Mouse (Mus musculus): Measurements from ENCODE around the gene Tgif2.
"Not testable (repeated sequence)": the region's sequence is repeated elsewhere in the genome, so short reads cannot be mapped to it uniquely, and the experiment has no call there.

Tgif2 gene

GRCm38 (mm10) chr2:156843331-156843730 lies 3.5 kb downstream of the Tgif2 start:
- DNase-seq (ENCODE audit: low spot score in 2 of 2), result no peak

DNA sequence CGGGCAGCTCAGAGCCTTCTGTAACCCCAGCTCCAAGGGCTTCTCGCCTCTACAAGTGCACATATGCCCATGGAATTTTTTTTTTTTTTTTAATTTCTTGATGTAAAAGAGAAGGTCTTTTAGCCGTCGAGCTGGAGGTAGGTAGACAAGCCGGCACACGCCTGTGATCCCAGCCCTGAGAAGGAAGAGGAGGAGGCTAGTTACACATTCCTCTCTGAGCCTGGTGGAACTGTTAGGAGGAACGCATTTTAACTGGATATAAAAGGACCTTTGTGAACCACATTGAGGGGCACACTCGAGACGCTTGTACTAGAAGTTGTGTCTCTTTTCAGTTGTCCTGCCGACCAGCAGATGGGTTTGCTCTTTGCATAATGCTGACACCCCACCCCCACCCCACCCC lies 4.9 kb downstream of the Tgif2 start:
- DNase-seq (ENCODE audit: low spot score in 2 of 2), result no peak

GRCm38 (mm10) chr2:156847653-156848052 lies 7.8 kb downstream of the Tgif2 start:
- no peak for DNase-seq (ENCODE audit: low spot score in 2 of 2)

DNA sequence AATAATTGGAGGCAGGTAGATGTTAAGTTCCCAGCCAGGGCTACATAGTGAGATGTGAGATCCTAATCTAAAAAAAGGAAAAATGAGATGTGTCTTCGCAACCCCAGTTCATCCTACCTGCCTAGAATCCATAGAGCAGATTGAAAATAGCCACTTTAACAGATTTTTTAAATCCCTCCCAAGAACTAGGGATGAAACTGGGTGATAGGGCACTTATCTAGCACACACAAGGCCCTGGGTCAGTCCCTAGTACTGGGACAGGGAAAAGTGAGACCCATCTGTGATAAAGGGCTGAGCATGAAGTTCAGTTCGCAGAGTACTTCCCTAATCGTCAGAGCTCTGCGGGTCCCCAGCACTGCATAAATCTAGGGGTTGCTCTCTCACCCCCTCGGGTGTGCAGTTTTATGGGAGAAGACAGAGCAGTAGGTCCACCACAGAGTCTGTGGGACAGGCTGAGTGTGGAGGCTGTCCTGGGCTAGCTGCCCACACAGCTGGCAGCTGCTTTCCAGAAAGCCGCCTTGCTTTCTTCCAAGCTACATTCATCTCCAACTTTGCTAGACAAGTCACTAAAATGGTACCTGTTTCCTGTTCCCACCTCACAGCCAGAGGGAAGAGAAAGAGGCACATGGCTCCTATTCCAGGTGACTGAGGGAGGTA lies 8.8 kb downstream of the Tgif2 start:
- DNase-seq (ENCODE audit: low spot score in 2 of 2), result no peak

DNA sequence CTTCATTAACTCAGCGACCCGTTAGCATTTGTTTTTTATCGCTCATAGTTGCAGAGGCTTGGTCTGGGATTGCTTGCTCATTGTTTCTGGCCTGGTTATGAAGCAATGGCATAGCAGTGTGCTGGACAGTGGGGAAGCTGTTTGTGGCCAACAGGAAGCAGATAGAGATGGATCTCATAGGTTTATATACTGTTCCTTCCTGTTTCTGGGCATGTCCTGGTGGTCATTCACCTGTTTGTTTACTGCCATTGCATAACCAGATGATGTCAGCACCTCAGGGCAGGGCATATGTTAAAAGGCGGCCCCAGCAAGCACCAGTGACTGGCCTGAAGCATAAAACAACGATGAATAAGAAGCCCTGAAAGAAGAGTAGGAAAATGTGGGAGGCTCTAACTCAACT lies 10.7 kb downstream of the Tgif2 start:
- no peak for DNase-seq (ENCODE audit: low spot score in 2 of 2)

DNA sequence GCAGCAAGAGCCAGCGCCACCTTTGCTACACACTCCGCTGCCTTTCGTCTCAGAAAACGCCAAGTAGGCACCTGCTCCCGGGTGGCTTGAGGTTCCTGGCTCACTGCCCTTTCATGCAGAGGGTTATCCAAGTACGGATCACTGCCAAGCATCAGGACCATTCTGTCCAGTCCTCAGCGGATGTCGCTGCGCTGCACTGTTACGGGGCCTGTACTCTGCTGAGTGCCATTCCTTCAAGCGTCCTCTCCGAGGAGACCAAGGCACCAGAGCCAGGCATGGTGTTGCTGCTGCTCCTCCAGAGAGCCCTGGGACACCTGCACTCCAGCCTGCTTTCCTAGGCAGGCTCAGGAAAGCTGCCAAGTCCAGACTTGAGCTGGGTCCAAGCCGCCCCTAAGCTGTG lies 13.8 kb downstream of the Tgif2 start:
- not testable (repeated sequence) for DNase-seq (ENCODE audit: low spot score in 2 of 2)

GRCm38 (mm10) chr2:156853999-156854771 lies 14.4 kb downstream of the Tgif2 start:
- DNase-seq (ENCODE audit: low spot score in 2 of 2), result not testable (repeated sequence)

DNA sequence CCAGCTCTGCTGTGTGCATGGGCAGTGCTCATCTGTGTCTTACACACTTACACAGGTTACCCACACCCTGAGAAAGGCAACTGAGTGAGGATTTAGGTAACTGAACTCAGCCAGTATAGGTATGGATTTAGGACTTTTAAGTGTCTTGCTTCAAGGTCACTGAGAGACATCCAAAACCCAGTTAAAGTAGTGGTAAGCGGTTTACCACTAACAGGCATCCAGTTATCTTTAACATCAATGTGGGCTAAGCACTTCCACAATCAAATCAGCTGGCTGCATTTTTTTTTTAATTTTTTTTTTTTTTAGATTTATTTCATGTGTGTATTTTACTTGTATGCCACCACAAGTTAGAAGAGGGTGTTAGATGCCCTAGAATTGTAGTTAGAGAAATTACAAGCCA lies 16.5 kb downstream of the Tgif2 start:
- DNase-seq (ENCODE audit: low spot score in 2 of 2), result no peak

- DNase-seq (ENCODE audit: low spot score in 2 of 2), result no peak
These were observed 17.6 kb downstream of the Tgif2 start for GRCm38 (mm10) chr2:156857385-156857791.

DNA sequence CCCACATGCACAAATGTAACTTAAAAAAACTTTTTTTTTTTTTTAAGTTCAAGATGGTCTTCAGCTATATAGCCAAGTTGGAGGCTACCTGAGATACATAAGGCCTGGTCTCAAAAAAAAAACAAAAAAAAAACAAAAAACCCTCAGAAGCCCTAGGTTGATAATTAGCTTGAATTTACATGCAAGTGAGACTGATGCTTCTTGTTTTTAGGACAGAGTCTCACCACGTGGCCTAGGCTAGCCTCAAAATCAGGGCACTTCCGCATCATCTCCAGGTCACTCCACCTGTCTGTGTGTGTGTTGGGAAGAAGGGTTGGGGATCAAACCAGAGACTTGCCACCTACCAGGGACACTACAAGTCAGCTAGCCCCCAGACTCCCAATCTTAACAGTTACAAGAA lies 18.0 kb downstream of the Tgif2 start, which contains the start of gene 4930518I15Rik:
Gene 4930518I15Rik, minus strand, starts transcription at position 112 of the 400 bp plus-strand sequence.
- DNase-seq (ENCODE audit: low spot score in 2 of 2), result no peak

DNA sequence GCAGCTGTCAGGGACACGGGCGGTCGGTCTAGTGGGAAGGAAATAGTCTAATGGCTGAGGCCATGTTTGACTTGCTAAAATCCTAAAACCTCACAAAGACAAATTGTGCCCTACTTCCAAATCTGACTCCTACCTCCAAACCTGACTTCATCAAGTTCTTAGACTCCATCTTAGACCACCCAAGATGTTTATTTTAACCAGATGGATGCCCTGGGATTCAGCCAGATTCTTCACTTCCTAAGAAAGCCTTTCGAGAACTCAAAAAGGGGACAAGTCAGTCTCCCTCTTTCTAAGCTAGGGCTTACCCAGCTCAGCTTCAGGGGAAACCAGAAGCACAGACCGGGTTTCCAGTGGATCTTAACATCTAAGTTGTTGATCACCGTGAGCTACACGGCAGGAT lies 18.9 kb downstream of the Tgif2 start:
- no peak for DNase-seq (ENCODE audit: low spot score in 2 of 2)

DNA sequence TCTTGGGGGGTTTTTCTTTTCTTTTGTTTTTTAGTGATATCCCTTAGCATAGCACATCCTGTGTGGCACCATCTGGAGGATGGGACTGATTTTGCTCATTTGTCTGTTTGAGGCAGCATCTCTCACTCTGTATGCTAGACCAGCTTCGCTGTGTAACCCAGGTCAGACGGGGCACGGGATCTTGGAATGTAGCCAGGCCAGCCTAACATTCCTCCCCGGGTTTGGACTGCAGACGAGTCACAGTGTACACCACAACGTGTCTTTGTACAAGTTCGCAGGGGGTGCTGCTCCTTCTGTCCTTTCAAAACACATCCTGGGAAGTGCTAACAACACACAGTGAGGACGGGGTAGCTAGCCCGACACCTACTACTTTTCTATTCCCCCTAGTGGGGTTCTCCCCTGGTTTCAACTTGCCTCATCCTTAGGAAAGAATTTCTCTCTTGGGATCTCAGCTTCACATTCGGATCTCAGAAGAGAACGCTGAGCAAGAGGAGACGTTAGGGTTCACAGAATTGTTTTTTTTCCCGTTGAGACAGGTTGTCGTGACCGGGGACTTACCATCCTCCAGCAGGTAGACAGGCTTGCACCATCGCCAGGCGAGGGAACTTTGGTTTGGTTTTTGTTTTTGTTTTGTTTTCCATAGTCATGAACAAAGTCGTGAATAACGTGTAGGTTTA lies 22.4 kb downstream of the Tgif2 start:
- peak; percentile 28 to 72 for DNase-seq (ENCODE audit: low spot score in 2 of 2)

DNA sequence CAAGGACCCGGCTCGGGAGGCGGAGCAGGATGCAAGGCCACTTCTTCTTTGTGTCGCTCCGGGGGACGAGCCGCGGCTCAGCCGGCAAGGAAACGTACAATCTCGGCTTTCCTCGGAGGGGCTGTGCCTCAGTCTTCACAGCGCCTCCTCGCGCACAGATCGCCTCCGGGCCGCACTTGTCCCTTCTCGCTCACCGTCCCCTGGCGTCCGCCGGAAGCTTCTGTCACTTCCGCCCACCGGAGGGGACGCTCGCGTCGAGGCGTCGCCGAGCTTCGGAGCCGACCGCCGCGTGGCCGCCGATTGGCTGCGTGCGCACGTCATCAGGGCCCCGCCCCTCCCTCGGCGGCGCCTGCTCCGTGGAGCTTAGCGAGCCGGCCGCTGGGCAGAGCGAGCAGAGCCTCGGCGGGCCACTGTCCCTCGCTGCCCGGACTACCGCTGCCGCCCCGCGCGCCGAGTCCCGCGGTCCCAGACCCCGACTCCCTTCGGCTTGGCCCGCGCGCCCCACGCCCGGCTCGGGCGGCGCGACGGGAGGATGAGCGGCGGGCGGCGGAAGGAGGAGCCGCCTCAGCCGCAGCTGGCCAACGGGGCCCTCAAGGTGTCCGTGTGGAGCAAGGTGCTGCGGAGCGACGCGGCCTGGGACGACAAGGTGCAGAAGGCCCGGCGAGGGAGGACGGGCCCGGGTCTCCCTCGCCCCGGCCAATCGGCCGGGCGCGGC lies 23.1 kb downstream of the Tgif2 start, which contains the start of gene Rab5if:
Gene Rab5if, plus strand, starts transcription at position 357 of the 715 bp plus-strand sequence.
- DNase-seq (ENCODE audit: low spot score in 2 of 2), result peak; percentile 98

GRCm38 (mm10) chr2:156863487-156864160 lies 23.8 kb downstream of the Tgif2 start:
- peak; percentile 65 to 78 for DNase-seq (ENCODE audit: low spot score in 2 of 2)

- no peak for DNase-seq (ENCODE audit: low spot score in 2 of 2)
These were observed 24.7 kb downstream of the Tgif2 start for GRCm38 (mm10) chr2:156864481-156864880.

- DNase-seq (ENCODE audit: low spot score in 2 of 2), result no peak
These were observed 29.2 kb downstream of the Tgif2 start for GRCm38 (mm10) chr2:156868994-156869393.

DNA sequence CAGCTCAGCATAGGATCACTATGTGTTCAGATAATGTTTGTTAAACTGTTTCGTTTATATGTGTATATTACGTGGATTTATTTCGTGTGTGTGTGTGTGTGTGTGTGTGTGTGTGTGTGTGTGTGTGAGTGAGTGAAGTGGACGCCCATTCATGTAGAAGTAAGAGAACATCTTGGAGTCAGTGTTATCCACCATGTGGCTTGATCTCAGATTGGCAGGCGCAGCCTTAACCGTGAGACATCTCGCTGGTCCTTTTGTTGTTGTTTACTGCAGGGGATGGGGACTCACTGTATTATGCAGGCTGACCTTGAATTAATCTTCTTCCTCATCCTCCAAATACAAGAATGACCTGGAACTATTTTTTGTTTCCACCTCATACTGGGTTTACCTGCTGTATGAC lies 29.7 kb downstream of the Tgif2 start:
- no peak for DNase-seq (ENCODE audit: low spot score in 2 of 2)

DNA sequence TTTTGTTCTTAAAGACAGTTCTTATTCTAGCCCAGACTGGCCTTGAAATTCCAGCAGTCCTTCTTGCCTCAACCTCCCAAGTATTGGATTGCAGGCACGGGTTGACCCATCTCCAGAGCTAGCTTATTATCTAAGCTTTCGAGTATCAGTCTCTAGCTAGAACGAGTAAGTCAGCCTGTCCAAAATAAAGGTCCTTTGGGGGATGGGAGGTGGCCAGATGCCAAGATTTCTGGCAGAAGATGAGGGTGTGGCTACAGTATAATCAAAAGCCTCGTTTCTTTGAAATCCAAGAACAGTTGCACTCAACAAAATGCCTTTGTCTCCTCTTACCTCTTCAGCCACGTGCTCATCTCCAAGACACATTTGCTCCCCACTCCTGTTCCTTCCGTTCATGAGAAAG lies 30.7 kb downstream of the Tgif2 start:
- DNase-seq (ENCODE audit: low spot score in 2 of 2), result no peak

DNA sequence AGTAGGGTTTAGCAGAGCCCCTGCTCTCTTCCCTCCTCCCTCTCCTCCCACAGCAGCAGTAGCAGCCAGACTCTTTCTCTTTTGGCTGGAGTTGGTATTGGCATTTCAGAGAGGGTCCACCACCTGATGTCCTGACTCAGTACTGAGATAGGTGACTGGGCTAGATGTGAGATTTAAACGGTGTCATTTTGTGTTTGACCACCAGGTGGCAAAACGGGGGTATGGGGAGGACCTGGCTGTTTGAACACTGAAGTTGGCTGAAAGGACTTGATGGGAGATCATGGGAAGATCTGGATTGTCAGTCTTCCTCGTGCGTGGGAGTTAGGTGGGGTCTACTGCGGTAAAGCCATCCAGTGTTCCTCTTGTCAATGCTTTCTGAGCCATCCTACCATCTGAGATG lies 33.8 kb downstream of the Tgif2 start:
- DNase-seq (ENCODE audit: low spot score in 2 of 2), result peak; percentile 59 to 81

DNA sequence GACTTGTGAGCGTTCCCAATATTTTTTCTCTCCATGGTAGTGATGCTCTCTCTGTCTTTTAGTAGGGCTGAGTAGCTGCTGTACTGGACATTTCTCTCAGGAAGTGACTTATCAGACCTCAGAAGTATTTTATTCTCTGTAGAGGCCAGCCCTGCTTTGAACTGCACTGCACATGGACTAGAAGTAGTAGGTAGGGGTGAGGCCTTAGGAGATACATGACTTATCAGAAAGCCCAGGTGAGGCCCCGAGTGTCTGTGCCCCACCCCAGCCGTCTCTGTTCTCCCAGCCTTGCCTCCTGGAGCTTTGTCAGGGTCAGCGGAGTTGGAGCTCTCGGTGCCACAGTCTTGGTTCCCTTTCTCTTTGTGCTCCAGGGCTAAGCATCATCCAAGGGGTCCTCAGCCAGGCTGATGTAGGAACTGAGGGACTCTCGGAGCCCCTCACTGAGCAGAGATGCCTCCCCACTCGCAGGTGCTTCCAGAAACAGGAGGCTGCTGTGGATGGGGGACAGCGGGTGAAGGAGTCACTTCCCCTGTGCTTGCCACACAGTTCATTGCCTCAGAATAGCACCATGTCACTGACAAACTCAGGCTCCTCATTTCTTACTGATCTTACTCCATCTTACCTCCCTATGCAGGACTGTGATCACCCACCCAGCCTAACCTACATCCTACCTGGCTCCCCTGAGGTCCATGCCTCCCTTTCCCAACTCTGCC lies 34.4 kb downstream of the Tgif2 start:
- no peak for DNase-seq (ENCODE audit: low spot score in 2 of 2)
